Mouse (Mus musculus) heart, adult 2 months (tissue): Measurements from ENCODE around the gene Fbrs.

Experiments used
- CTCF ChIP-seq: fragments of 200-600 bp; IDR thresholded peaks from 2 replicates; pipeline ENCODE4 v1.8.1; 2022; ENCODE audit warnings: antibody characterized with exemption, mild to moderate bottlenecking, moderate library complexity
- POLR2A ChIP-seq: fragments of 200-500 bp; IDR thresholded peaks from 2 replicates; pipeline ENCODE4 v1.6.1; 2011; ENCODE audit warnings: mild to moderate bottlenecking, low read depth, low read length, control low read depth; ENCODE audit not compliant: insufficient read depth

GRCm38 (mm10) chr7:127480321-127480720, 1.3 kb downstream of the Fbrs start:
- no peak for TF ChIP-seq CTCF
- TF ChIP-seq POLR2A, result no peak
